Mouse (Mus musculus) 416B (cell line): ENCODE measurements around the gene Afg1l.

Experiments used
- DNase-seq: peaks from one replicate; pipeline ENCODE4 v3.0.0; 2011; ENCODE audit warnings: low read depth

Afg1l gene

GRCm38 (mm10) chr10:42297109-42297508, 181.3 kb downstream of the Afg1l start:
- no peak for DNase-seq

GRCm38 (mm10) chr10:42296559-42296958, 181.8 kb downstream of the Afg1l start:
- DNase-seq, result no peak

GRCm38 (mm10) chr10:42295028-42295427, 183.3 kb downstream of the Afg1l start:
- peak; percentile 91 for DNase-seq

GRCm38 (mm10) chr10:42294392-42294791, 184.0 kb downstream of the Afg1l start:
- DNase-seq, result peak; percentile 60

GRCm38 (mm10) chr10:42293877-42294276, 184.5 kb downstream of the Afg1l start:
- peak; percentile 95 for DNase-seq

- DNase-seq, result peak; percentile 71
Measured at GRCm38 (mm10) chr10:42291360-42291759, 187.0 kb downstream of the Afg1l start.

GRCm38 (mm10) chr10:42287666-42288065, 190.7 kb downstream of the Afg1l start:
- no peak for DNase-seq

GRCm38 (mm10) chr10:42278307-42278850, 200.0 kb downstream of the Afg1l start:
- DNase-seq, result no peak

- DNase-seq, result peak; percentile 99
Measured at GRCm38 (mm10) chr10:42277476-42278306, 200.7 kb downstream of the Afg1l start.

GRCm38 (mm10) chr10:42276507-42277345, 201.6 kb downstream of the Afg1l start, which contains the start of gene Foxo3:
TSS of gene Foxo3 (minus strand) at chr10:42276755.
- peak; percentile 89 for DNase-seq

GRCm38 (mm10) chr10:42275871-42276501, 202.4 kb downstream of the Afg1l start:
- DNase-seq, result peak; percentile 81

- DNase-seq, result peak; percentile 67
Measured at GRCm38 (mm10) chr10:42275401-42275870, 202.9 kb downstream of the Afg1l start.

- no peak for DNase-seq
Measured at GRCm38 (mm10) chr10:42274712-42275400, 203.5 kb downstream of the Afg1l start.

- DNase-seq, result peak; percentile 90
Measured at GRCm38 (mm10) chr10:42273760-42274691, 204.3 kb downstream of the Afg1l start.

- no peak for DNase-seq
Measured at GRCm38 (mm10) chr10:42273403-42273759, 205.0 kb downstream of the Afg1l start.

- DNase-seq, result peak; percentile 73
Measured at GRCm38 (mm10) chr10:42271454-42272230, 206.7 kb downstream of the Afg1l start.

- DNase-seq, result peak; percentile 92
Measured at GRCm38 (mm10) chr10:42270277-42271083, 207.9 kb downstream of the Afg1l start.

- DNase-seq, result peak; percentile 80
Measured at GRCm38 (mm10) chr10:42269281-42270025, 208.9 kb downstream of the Afg1l start.
